Comparison of ENCODE assay signal across 8 mouse cellular contexts in genomic region chr1:73363549-73364299, GRCm38 (mm10).
DNase-seq lines count a peak whose midpoint lies in the region; ATAC-seq lines count a peak whose summit lies in the region.

No protein-coding gene starts in this region.

- H3K27me3 ChIP-seq in forebrain, embryonic 12.5 days, result no peaks in the 10 kb centered on the region
- H3K27me3 ChIP-seq in hindbrain, embryonic 10.5 days (ENCODE audit: insufficient read depth, poor library complexity, severe bottlenecking), result no peaks in the 10 kb centered on the region; the same call in 1 of the 2 replicates
- H3K27me3 ChIP-seq in limb, embryonic 11.5 days (ENCODE audit: control insufficient read depth, insufficient read depth, low read length), result no peaks in the 10 kb centered on the region
- no peaks in the 10 kb centered on the region for H3K27me3 ChIP-seq in neural tube, embryonic 12.5 days (replicated peaks)

- H3K9me3 ChIP-seq in forebrain, embryonic 12.5 days, result no peaks in the 10 kb centered on the region
- H3K9me3 ChIP-seq in hindbrain, embryonic 10.5 days, result no peaks in the 10 kb centered on the region
- H3K9me3 ChIP-seq in limb, embryonic 11.5 days (ENCODE audit: control insufficient read depth, low read length), result no peaks in the 10 kb centered on the region
- H3K9me3 ChIP-seq in neural tube, embryonic 12.5 days, result no peaks in the 10 kb centered on the region

- H3K27ac ChIP-seq in forebrain, embryonic 12.5 days, result peak overlapping the region; percentile 78
- H3K27ac ChIP-seq in hindbrain, embryonic 10.5 days, result peak overlapping the region; percentile 66
- peak overlapping the region; percentile 86 for H3K27ac ChIP-seq in limb, embryonic 11.5 days (replicated peaks; ENCODE audit: low read depth, low read length)
- peak overlapping the region; percentile 11; the same call in 1 of the 2 replicates for H3K27ac ChIP-seq in neural tube, embryonic 12.5 days

- WGBS in forebrain, embryonic 12.5 days, result 3% methylated on average over 7 of the region's 7 CpGs
- 7% methylated on average over 7 of the region's 7 CpGs for WGBS in hindbrain, embryonic 10.5 days
- 2% methylated on average over 7 of the region's 7 CpGs for WGBS in limb, embryonic 11.5 days
- WGBS in neural tube, embryonic 12.5 days, result 2% methylated on average over 7 of the region's 7 CpGs

- H3K9ac ChIP-seq in forebrain, embryonic 12.5 days, result peak overlapping the region; percentile 21; the same call in 1 of the 2 replicates
- no peak overlapping the region for H3K9ac ChIP-seq in limb, embryonic 11.5 days (ENCODE audit: low read length)
- no peak overlapping the region for H3K9ac ChIP-seq in neural tube, embryonic 12.5 days

- H3K4me2 ChIP-seq in forebrain, embryonic 12.5 days, result peak overlapping the region; percentile 34
- no peak overlapping the region; the same call in 1 of the 2 replicates for H3K4me2 ChIP-seq in limb, embryonic 11.5 days (ENCODE audit: low read depth, severe bottlenecking)
- peak overlapping the region; percentile 32 for H3K4me2 ChIP-seq in neural tube, embryonic 12.5 days (replicated peaks)

- H3K4me3 ChIP-seq in forebrain, embryonic 12.5 days (replicated peaks), result peak overlapping the region; percentile 4; the same call in 1 of the 2 replicates
- H3K4me3 ChIP-seq in hindbrain, embryonic 10.5 days, result peak overlapping the region; percentile 18
- H3K4me3 ChIP-seq in limb, embryonic 11.5 days (ENCODE audit: low read depth, low read length), result no peak overlapping the region
- H3K4me3 ChIP-seq in neural tube, embryonic 12.5 days, result no peak overlapping the region

- peaks cover 33% of the 10 kb centered on the region for H3K4me1 ChIP-seq in forebrain, embryonic 12.5 days
- H3K4me1 ChIP-seq in hindbrain, embryonic 10.5 days (replicated peaks), result peaks cover 33% of the 10 kb centered on the region
- H3K4me1 ChIP-seq in limb, embryonic 11.5 days (ENCODE audit: control insufficient read depth, insufficient read depth, low read length), result peaks cover 18% of the 10 kb centered on the region
- H3K4me1 ChIP-seq in neural tube, embryonic 12.5 days, result peaks cover 26% of the 10 kb centered on the region

- no peaks in the 10 kb centered on the region for H3K36me3 ChIP-seq in forebrain, embryonic 12.5 days (replicated peaks)
- H3K36me3 ChIP-seq in hindbrain, embryonic 10.5 days, result no peaks in the 10 kb centered on the region
- no peaks in the 10 kb centered on the region for H3K36me3 ChIP-seq in limb, embryonic 11.5 days (ENCODE audit: control insufficient read depth, insufficient read depth, low read length)
- H3K36me3 ChIP-seq in neural tube, embryonic 12.5 days, result no peaks in the 10 kb centered on the region

- peak; percentile 75 for ATAC-seq in forebrain, embryonic 12.5 days (ENCODE audit: low FRiP score)
- peak; percentile 95 for ATAC-seq in limb, embryonic 11.5 days (ENCODE audit: insufficient number of reproducible peaks, low FRiP score, low TSS enrichment, low read depth)
- peak; percentile 88 for ATAC-seq in neural tube, embryonic 12.5 days (ENCODE audit: low FRiP score, low read depth)

- intact Hi-C loops in left cerebral cortex, postnatal 25 days (cut with DNase I), result no loop called here
- intact Hi-C loops in left cerebral cortex, postnatal 36 days (cut with DNase I), result no loop called here

- peak; percentile 8 to 51 for DNase-seq in left cerebral cortex, postnatal 25 days (ENCODE audit: low spot score in 2 of 2)
- DNase-seq in left cerebral cortex, postnatal 36 days (ENCODE audit: low spot score in 2 of 2), result no peak
- peak; percentile 49 for DNase-seq in hindbrain, embryonic 10.5 days (ENCODE audit: low spot score)
- DNase-seq in limb, embryonic 11.5 days (ENCODE audit: low spot score), result peak; percentile 84
- DNase-seq in spleen, adult 18-20 months, result no peak
- no peak for DNase-seq in cerebellum, adult 9-10 months

Comparison
In these comparisons a context has a peak if more than half of its experiments do, and no peak if none do; other contexts are left out.
1. DNase-seq: peak in left cerebral cortex, postnatal 25 days (2 of 2), hindbrain, embryonic 10.5 days (single experiment) and limb, embryonic 11.5 days (single experiment); none in left cerebral cortex, postnatal 36 days (0 of 2), spleen, adult 18-20 months (0 of 2) and cerebellum, adult 9-10 months (single experiment).
2. H3K27ac ChIP-seq: peak in every context shown above with its lines; median percentile 86 in limb, embryonic 11.5 days; 78 in forebrain, embryonic 12.5 days; 66 in hindbrain, embryonic 10.5 days; 11 in neural tube, embryonic 12.5 days.
3. H3K4me3 ChIP-seq: peak in forebrain, embryonic 12.5 days (single experiment) and hindbrain, embryonic 10.5 days (single experiment); none in limb, embryonic 11.5 days (single experiment) and neural tube, embryonic 12.5 days (single experiment).
4. Peak in every context shown above with its lines, with median percentiles within 50 percentile points of each other: ATAC-seq.